Mouse (Mus musculus) embryonic facial prominence, embryonic 12.5 days (tissue): Measurements from ENCODE around the gene Angel2. TPM values are rescaled to one million over a fixed set of nuclear protein-coding genes. Genes with fewer than 3 reads are reported as not detected.
"Not testable (repeated sequence)": the region's sequence is repeated elsewhere in the genome, so short reads cannot be mapped to it uniquely, and the experiment has no call there.

Experiments
- ATAC-seq: fragments of 200-750 bp; cut with Nextera tagmentation; 2 replicates; pipeline ENCODE4 v1.8.0; 2017; ENCODE audit not compliant: insufficient number of reproducible peaks, insufficient read depth, low FRiP score, low TSS enrichment
- H3K27ac ChIP-seq: fragments of 300-500 bp; sonication (generic); 2 replicates; pipeline ENCODE4 v1.5.1; 2016; ENCODE audit warnings: mild to moderate bottlenecking
- H3K27me3 ChIP-seq: fragments of 300-500 bp; sonication (generic); 2 replicates; pipeline ENCODE4 v1.6.1; 2016; ENCODE audit warnings: mild to moderate bottlenecking, moderate library complexity
- H3K36me3 ChIP-seq: fragments of 300-500 bp; sonication (generic); 2 replicates; pipeline ENCODE4 v1.6.1; 2016; ENCODE audit warnings: mild to moderate bottlenecking
- H3K4me1 ChIP-seq: fragments of 300-500 bp; sonication (generic); 2 replicates; pipeline ENCODE4 v1.6.1; 2016
- H3K4me2 ChIP-seq: fragments of 300-500 bp; sonication (generic); replicated peaks from 2 replicates; pipeline ENCODE4 v1.6.1; 2016; ENCODE audit warnings: mild to moderate bottlenecking, moderate library complexity
- H3K4me3 ChIP-seq: fragments of 300-500 bp; sonication (generic); 2 replicates; pipeline ENCODE4 v1.5.1; 2016; ENCODE audit warnings: mild to moderate bottlenecking
- H3K9ac ChIP-seq: fragments of 300-500 bp; sonication (generic); 2 replicates; pipeline ENCODE4 v1.6.1; 2016; ENCODE audit warnings: mild to moderate bottlenecking, moderate library complexity
- H3K9me3 ChIP-seq: fragments of 300-500 bp; sonication (generic); 2 replicates; pipeline ENCODE4 v1.6.1; 2016; ENCODE audit warnings: mild to moderate bottlenecking, moderate library complexity
- WGBS: fragments of 180-500 bp; shearing (Covaris S2); methylation state at CpG from one replicate; pipeline ENCODE4 v1.1.7; 2016; 5-methylcytosine and 5-hydroxymethylcytosine counted together
- polyA plus RNA-seq: library from polyadenylated mRNA; unstranded; fragments of >200 nt; fragmentation: Nextera tagmentation; extraction: Ambion mirVana; gene quantifications from 2 replicates; pipeline ENCODE4 v1.2.1, GENCODE M21; 2016

Angel2 gene
- 55.5 and 58.5 TPM in 2 replicates for polyA plus RNA-seq

GRCm38 (mm10) chr1:190924812-190925211, at the start of gene Angel2:
TSS of gene Angel2 (plus strand) at chr1:190925112.
- H3K36me3 ChIP-seq, H3K9ac ChIP-seq, ATAC-seq, H3K4me1 ChIP-seq, H3K27ac ChIP-seq, H3K27me3 ChIP-seq, H3K4me2 ChIP-seq, H3K9me3 ChIP-seq, H3K4me3 ChIP-seq: not testable (repeated sequence)
- WGBS = 75% methylated on average over 3 of the region's 3 CpGs

- 91% methylated on average over 6 of the region's 6 CpGs for WGBS
- peaks cover 34% of the 10 kb centered on the region for H3K36me3 ChIP-seq
- no peak for ATAC-seq
Measured at GRCm38 (mm10) chr1:190875751-190876150, 49.2 kb upstream of the Angel2 start.

GRCm38 (mm10) chr1:190880638-190881037, 44.3 kb upstream of the Angel2 start:
- ATAC-seq = no peak
- H3K27me3 ChIP-seq = no peaks in the 10 kb centered on the region
- peaks cover 45% of the 10 kb centered on the region for H3K36me3 ChIP-seq
- H3K9ac ChIP-seq = no peak overlapping the region
- H3K4me1 ChIP-seq = no peaks in the 10 kb centered on the region
- no peak overlapping the region for H3K27ac ChIP-seq
- no peak overlapping the region for H3K4me3 ChIP-seq
- no peak overlapping the region for H3K4me2 ChIP-seq
- H3K9me3 ChIP-seq = no peaks in the 10 kb centered on the region
- WGBS = 70% methylated on average over 6 of the region's 6 CpGs

More at GRCm38 (mm10) chr1:190875751-190876150, 49.2 kb upstream of the Angel2 start:
- Histone ChIP-seq H3K4me1 (no peaks in the 10 kb centered on the region), H3K4me3 (no peak overlapping the region), H3K4me2 (no peak overlapping the region), H3K9me3 (no peaks in the 10 kb centered on the region), H3K9ac (no peak overlapping the region), H3K27ac (no peak overlapping the region), H3K27me3 (no peaks in the 10 kb centered on the region)

GRCm38 (mm10) chr1:190881422-190881821, 43.5 kb upstream of the Angel2 start:
- H3K9ac ChIP-seq = no peak overlapping the region
- H3K4me3 ChIP-seq = no peak overlapping the region
- no peak overlapping the region for H3K4me2 ChIP-seq
- 1% methylated on average over 2 of the region's 2 CpGs for WGBS
- ATAC-seq = no peak
- peaks cover 44% of the 10 kb centered on the region for H3K36me3 ChIP-seq
- no peaks in the 10 kb centered on the region for H3K4me1 ChIP-seq
- no peaks in the 10 kb centered on the region for H3K9me3 ChIP-seq
- no peaks in the 10 kb centered on the region for H3K27me3 ChIP-seq
- H3K27ac ChIP-seq = no peak overlapping the region

- Histone ChIP-seq H3K27me3 (no peaks in the 10 kb centered on the region), H3K4me1 (no peaks in the 10 kb centered on the region), H3K36me3 (peaks cover 51% of the 10 kb centered on the region), H3K9ac (no peak overlapping the region), H3K27ac (no peak overlapping the region), H3K4me2 (no peak overlapping the region), H3K4me3 (no peak overlapping the region), H3K9me3 (no peaks in the 10 kb centered on the region)
- 82% methylated on average over 4 of the region's 4 CpGs for WGBS
- no peak for ATAC-seq
Measured at GRCm38 (mm10) chr1:190886014-190886413, 38.9 kb upstream of the Angel2 start.

GRCm38 (mm10) chr1:190888031-190888430, 36.9 kb upstream of the Angel2 start:
- no peak overlapping the region for H3K27ac ChIP-seq
- H3K4me2 ChIP-seq = no peak overlapping the region
- H3K4me1 ChIP-seq = no peaks in the 10 kb centered on the region
- no peaks in the 10 kb centered on the region for H3K9me3 ChIP-seq
- 83% methylated on average over 2 of the region's 2 CpGs for WGBS
- H3K9ac ChIP-seq = no peak overlapping the region
- H3K36me3 ChIP-seq = peaks cover 55% of the 10 kb centered on the region
- H3K27me3 ChIP-seq = no peaks in the 10 kb centered on the region
- no peak for ATAC-seq
- no peak overlapping the region for H3K4me3 ChIP-seq

- H3K27me3 ChIP-seq = no peaks in the 10 kb centered on the region
- H3K4me3 ChIP-seq = no peak overlapping the region
- H3K36me3 ChIP-seq = peaks cover 53% of the 10 kb centered on the region
- H3K4me1 ChIP-seq = no peaks in the 10 kb centered on the region
- H3K27ac ChIP-seq = no peak overlapping the region
- 86% methylated on average over 16 of the region's 16 CpGs for WGBS
- no peak for ATAC-seq
- H3K9ac ChIP-seq = no peak overlapping the region
- H3K4me2 ChIP-seq = no peak overlapping the region
- no peaks in the 10 kb centered on the region for H3K9me3 ChIP-seq
Measured at GRCm38 (mm10) chr1:190888646-190889045, 36.3 kb upstream of the Angel2 start.

- H3K4me3 ChIP-seq = no peak overlapping the region
- H3K27ac ChIP-seq = no peak overlapping the region
- WGBS = 81% methylated on average over 6 of the region's 6 CpGs
- ATAC-seq = no peak
- no peak overlapping the region for H3K4me2 ChIP-seq
- peaks cover 55% of the 10 kb centered on the region for H3K36me3 ChIP-seq
- H3K9me3 ChIP-seq = no peaks in the 10 kb centered on the region
- H3K27me3 ChIP-seq = no peaks in the 10 kb centered on the region
- no peaks in the 10 kb centered on the region for H3K4me1 ChIP-seq
- H3K9ac ChIP-seq = no peak overlapping the region
Measured at GRCm38 (mm10) chr1:190893559-190894167, 31.2 kb upstream of the Angel2 start.

- H3K27me3 ChIP-seq = no peaks in the 10 kb centered on the region
- no peak overlapping the region for H3K4me3 ChIP-seq
- no peaks in the 10 kb centered on the region for H3K4me1 ChIP-seq
- WGBS = 87% methylated on average over 3 of the region's 3 CpGs
- H3K9me3 ChIP-seq = no peaks in the 10 kb centered on the region
- ATAC-seq = no peak
- no peak overlapping the region for H3K9ac ChIP-seq
- H3K27ac ChIP-seq = no peak overlapping the region
- H3K4me2 ChIP-seq = no peak overlapping the region
- H3K36me3 ChIP-seq = peaks cover 34% of the 10 kb centered on the region
Measured at GRCm38 (mm10) chr1:190898186-190898585, 26.7 kb upstream of the Angel2 start.

- Histone ChIP-seq H3K4me1 (no peaks in the 10 kb centered on the region), H3K27me3 (no peaks in the 10 kb centered on the region), H3K9ac (no peak overlapping the region), H3K27ac (no peak overlapping the region), H3K4me3 (no peak overlapping the region), H3K9me3 (no peaks in the 10 kb centered on the region), H3K4me2 (no peak overlapping the region), H3K36me3 (peaks cover 33% of the 10 kb centered on the region)
- ATAC-seq = no peak
- WGBS = 79% methylated on average over 9 of the region's 9 CpGs
Measured at GRCm38 (mm10) chr1:190898899-190899575, 25.9 kb upstream of the Angel2 start.

GRCm38 (mm10) chr1:190901082-190901481, 23.8 kb upstream of the Angel2 start:
- Histone ChIP-seq H3K27ac (no peak overlapping the region), H3K4me2 (no peak overlapping the region), H3K4me3 (no peak overlapping the region), H3K4me1 (no peaks in the 10 kb centered on the region), H3K36me3 (peaks cover 33% of the 10 kb centered on the region), H3K9ac (no peak overlapping the region), H3K27me3 (no peaks in the 10 kb centered on the region), H3K9me3 (no peaks in the 10 kb centered on the region)
- WGBS = 76% methylated on average over 2 of the region's 2 CpGs
- no peak for ATAC-seq

GRCm38 (mm10) chr1:190904136-190904535, 20.8 kb upstream of the Angel2 start:
- Histone ChIP-seq H3K4me1 (no peaks in the 10 kb centered on the region), H3K27ac (no peak overlapping the region), H3K27me3 (no peaks in the 10 kb centered on the region), H3K36me3 (peaks cover 15% of the 10 kb centered on the region; the same call in 1 of the 2 replicates), H3K4me3 (no peak overlapping the region), H3K4me2 (no peak overlapping the region), H3K9me3 (no peaks in the 10 kb centered on the region), H3K9ac (no peak overlapping the region)
- no peak for ATAC-seq
- WGBS = 94% methylated on average over 3 of the region's 3 CpGs
